Mouse (Mus musculus) limb, embryonic 11.5 days (tissue): ENCODE data around the gene Sema6c. TPM values are rescaled to one million over a fixed set of nuclear protein-coding genes. Genes with fewer than 3 reads are reported as not detected.

Source experiments
- ATAC-seq: fragments of 200-750 bp; cut with Nextera tagmentation; 2 replicates; pipeline ENCODE4 v1.8.0; 2017; ENCODE audit warnings: low read depth; ENCODE audit not compliant: insufficient number of reproducible peaks, low FRiP score, low TSS enrichment
- DNase-seq: peaks from one replicate; pipeline ENCODE4 v3.0.0-alpha.2; 2015; ENCODE audit warnings: low spot score
- H3K27ac ChIP-seq: fragments of 300-500 bp; sonication (generic); replicated peaks from 2 replicates; pipeline ENCODE4 v1.5.1; 2014; ENCODE audit warnings: low read depth, mild to moderate bottlenecking, low read length
- H3K27me3 ChIP-seq: fragments of 300-500 bp; sonication (generic); 2 replicates; pipeline ENCODE4 v1.6.1; 2014; ENCODE audit warnings: mild to moderate bottlenecking, low read length, mixed read lengths; ENCODE audit not compliant: control insufficient read depth, insufficient read depth
- H3K36me3 ChIP-seq: fragments of 300-500 bp; sonication (generic); 2 replicates; pipeline ENCODE4 v1.6.1; 2014; ENCODE audit warnings: mild to moderate bottlenecking, low read length, moderate library complexity, mixed read lengths; ENCODE audit not compliant: control insufficient read depth, insufficient read depth
- H3K4me1 ChIP-seq: fragments of 300-500 bp; sonication (generic); 2 replicates; pipeline ENCODE4 v1.6.1; 2014; ENCODE audit warnings: low read length, mixed read lengths; ENCODE audit not compliant: control insufficient read depth, insufficient read depth
- H3K4me2 ChIP-seq: fragments of 300-500 bp; sonication (generic); 2 replicates; pipeline ENCODE4 v1.6.1; 2014; ENCODE audit warnings: low read depth, mild to moderate bottlenecking, moderate library complexity; ENCODE audit not compliant: severe bottlenecking
- H3K4me3 ChIP-seq: fragments of 300-500 bp; sonication (generic); 2 replicates; pipeline ENCODE4 v1.5.1; 2014; ENCODE audit warnings: low read depth, low read length
- H3K9ac ChIP-seq: fragments of 300-500 bp; sonication (generic); 2 replicates; pipeline ENCODE4 v1.6.1; 2014; ENCODE audit warnings: mild to moderate bottlenecking, low read length
- H3K9me3 ChIP-seq: fragments of 300-500 bp; sonication (generic); 2 replicates; pipeline ENCODE4 v1.6.1; 2016; ENCODE audit warnings: low read length; ENCODE audit not compliant: control insufficient read depth
- WGBS: fragments of 180-500 bp; shearing (Covaris S2); extraction: QIAGEN DNeasy Blood & Tissue Kit; methylation state at CpG from one replicate; pipeline ENCODE4 v1.1.7; 2014; 5-methylcytosine and 5-hydroxymethylcytosine counted together
- polyA plus RNA-seq: library from polyadenylated mRNA; unstranded; fragments of >200 nt; fragmentation: Nextera tagmentation; extraction: Ambion mirVana; gene quantifications from 2 replicates; pipeline ENCODE4 v1.2.1, GENCODE M21; 2014

Sema6c gene
- polyA plus RNA-seq, 1 experiment from 2014 or later, result 12.8 TPM

GRCm38 (mm10) chr3:95139586-95140288 is 20.5 kb upstream of the Sema6c start:
- H3K4me2 ChIP-seq, result no peak overlapping the region
- DNase-seq (no peak), ATAC-seq (no peak)
- H3K9ac ChIP-seq, result no peak overlapping the region
- 70% methylated on average over 25 of the region's 25 CpGs for WGBS
- H3K4me1 ChIP-seq, result peaks cover 4% of the 10 kb centered on the region; the same call in 1 of the 2 replicates
- H3K4me3 ChIP-seq, result no peak overlapping the region
- H3K9me3 ChIP-seq, result no peaks in the 10 kb centered on the region
- no peaks in the 10 kb centered on the region for H3K27me3 ChIP-seq
- no peak overlapping the region for H3K27ac ChIP-seq
- no peaks in the 10 kb centered on the region for H3K36me3 ChIP-seq

GRCm38 (mm10) chr3:95140289-95140595 is 20.0 kb upstream of the Sema6c start:
- Histone ChIP-seq H3K36me3 (no peaks in the 10 kb centered on the region), H3K27me3 (no peaks in the 10 kb centered on the region), H3K27ac (no peak overlapping the region), H3K9me3 (no peaks in the 10 kb centered on the region), H3K4me3 (no peak overlapping the region), H3K9ac (no peak overlapping the region), H3K4me2 (no peak overlapping the region), H3K4me1 (no peaks in the 10 kb centered on the region; the same call in 1 of the 2 replicates)
- ATAC-seq (no peak), DNase-seq (no peak)
- WGBS, result 61% methylated on average over 18 of the region's 18 CpGs

- DNase-seq (no peak), ATAC-seq (no peak)
- H3K9ac ChIP-seq, result no peak overlapping the region
- no peaks in the 10 kb centered on the region for H3K36me3 ChIP-seq
- no peaks in the 10 kb centered on the region for H3K4me1 ChIP-seq
- 87% methylated on average over 6 of the region's 6 CpGs for WGBS
- no peaks in the 10 kb centered on the region for H3K9me3 ChIP-seq
- no peaks in the 10 kb centered on the region for H3K27me3 ChIP-seq
- no peak overlapping the region for H3K4me2 ChIP-seq
- H3K27ac ChIP-seq, result no peak overlapping the region
- no peak overlapping the region for H3K4me3 ChIP-seq
These were observed 19.5 kb upstream of the Sema6c start for GRCm38 (mm10) chr3:95140795-95141194.

GRCm38 (mm10) chr3:95141474-95141873 is 18.8 kb upstream of the Sema6c start:
- Histone ChIP-seq H3K9ac (no peak overlapping the region), H3K27ac (no peak overlapping the region), H3K27me3 (no peaks in the 10 kb centered on the region), H3K4me3 (no peak overlapping the region), H3K4me2 (no peak overlapping the region), H3K9me3 (no peaks in the 10 kb centered on the region), H3K36me3 (no peaks in the 10 kb centered on the region), H3K4me1 (no peaks in the 10 kb centered on the region)
- WGBS, result 95% methylated on average over 9 of the region's 9 CpGs
- no peak for ATAC-seq
- DNase-seq, result no peak

GRCm38 (mm10) chr3:95141952-95142616 is 18.2 kb upstream of the Sema6c start, which contains the start of gene Tnfaip8l2:
Gene Tnfaip8l2 (minus strand): TSS chr3:95142360.
- Histone ChIP-seq H3K27ac (no peak within 1 kb of the TSS), H3K9me3 (no peaks in the 10 kb centered on the region), H3K4me1 (no peaks in the 10 kb centered on the region), H3K4me2 (no peak within 1 kb of the TSS), H3K36me3 (no peaks in the 10 kb centered on the region), H3K27me3 (no peaks in the 10 kb centered on the region), H3K4me3 (no peak within 1 kb of the TSS), H3K9ac (no peak within 1 kb of the TSS)
- ATAC-seq (no peak), DNase-seq (no peak)
- WGBS, result 83% methylated on average over 10 of the region's 10 CpGs

GRCm38 (mm10) chr3:95142617-95143011 is 17.6 kb upstream of the Sema6c start:
- Histone ChIP-seq H3K4me1 (no peaks in the 10 kb centered on the region), H3K4me3 (no peak overlapping the region), H3K27me3 (no peaks in the 10 kb centered on the region), H3K4me2 (no peak overlapping the region), H3K9me3 (no peaks in the 10 kb centered on the region), H3K27ac (no peak overlapping the region), H3K9ac (no peak overlapping the region), H3K36me3 (no peaks in the 10 kb centered on the region)
- 8% methylated on average over 5 of the region's 5 CpGs for WGBS
- ATAC-seq, result 0 out of 2 replicates have a peak, but pooled peaks have one; percentile 26
- DNase-seq, result peak; percentile 91

DNA sequence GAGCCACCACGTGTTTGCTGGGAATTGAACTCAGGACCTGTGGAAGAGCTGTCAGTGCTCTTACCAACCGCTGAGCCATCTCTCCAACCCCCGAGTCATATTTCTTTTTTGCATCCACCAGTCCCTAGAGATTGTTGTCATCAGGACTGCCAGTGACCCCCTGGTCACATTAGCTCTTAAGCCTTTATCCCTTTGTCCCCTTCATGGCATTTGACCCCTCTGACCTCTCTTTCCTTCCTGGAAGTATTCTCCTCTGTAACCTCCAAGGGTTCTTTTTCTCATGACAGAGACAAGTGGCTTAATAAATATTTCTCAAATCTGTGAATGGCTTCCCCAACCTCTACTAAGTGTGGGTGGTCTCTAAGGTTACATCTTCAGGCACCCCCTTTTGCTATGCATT is 12.3 kb upstream of the Sema6c start:
- Histone ChIP-seq H3K4me2 (no peak overlapping the region), H3K27ac (no peak overlapping the region), H3K9me3 (no peaks in the 10 kb centered on the region), H3K4me1 (no peaks in the 10 kb centered on the region), H3K36me3 (no peaks in the 10 kb centered on the region), H3K27me3 (no peaks in the 10 kb centered on the region), H3K4me3 (no peak overlapping the region), H3K9ac (no peak overlapping the region)
- ATAC-seq (no peak), DNase-seq (no peak)
- 65% methylated on average over 3 of the region's 3 CpGs for WGBS

DNA sequence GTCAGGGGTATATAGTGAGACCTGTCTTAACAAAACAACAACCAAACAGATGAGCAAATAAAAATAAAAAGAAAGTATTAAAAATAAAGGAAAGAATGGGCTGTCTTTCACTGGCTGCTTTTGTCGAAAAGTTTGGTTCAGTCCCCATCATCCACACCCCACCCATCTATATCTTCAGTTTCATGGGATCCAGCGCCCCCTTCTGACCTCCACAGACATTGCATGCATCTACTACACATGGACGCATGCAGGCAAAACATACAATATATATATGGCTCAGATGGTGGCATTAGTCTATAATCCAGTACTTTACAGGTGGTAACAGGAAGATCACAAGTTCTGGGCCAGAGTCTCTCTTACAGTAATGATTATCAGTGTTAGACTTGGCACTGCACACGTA is 6.4 kb upstream of the Sema6c start:
- Histone ChIP-seq H3K27me3 (no peaks in the 10 kb centered on the region), H3K9ac (no peak overlapping the region), H3K4me1 (no peaks in the 10 kb centered on the region), H3K27ac (no peak overlapping the region), H3K9me3 (no peaks in the 10 kb centered on the region), H3K4me3 (no peak overlapping the region), H3K4me2 (no peak overlapping the region), H3K36me3 (no peaks in the 10 kb centered on the region)
- peak; percentile 44 for DNase-seq
- ATAC-seq, result no peak
- WGBS, result 48% methylated on average over 4 of the region's 4 CpGs
